Mouse (Mus musculus): ENCODE data around the gene Nrip1. TPM values are rescaled to one million over a fixed set of nuclear protein-coding genes. Genes with fewer than 3 reads are reported as not detected.

The Nrip1 gene
- total and polyA plus RNA-seq, 2 experiments from 2014 or later: 26.5 to 30.0 TPM

DNA sequence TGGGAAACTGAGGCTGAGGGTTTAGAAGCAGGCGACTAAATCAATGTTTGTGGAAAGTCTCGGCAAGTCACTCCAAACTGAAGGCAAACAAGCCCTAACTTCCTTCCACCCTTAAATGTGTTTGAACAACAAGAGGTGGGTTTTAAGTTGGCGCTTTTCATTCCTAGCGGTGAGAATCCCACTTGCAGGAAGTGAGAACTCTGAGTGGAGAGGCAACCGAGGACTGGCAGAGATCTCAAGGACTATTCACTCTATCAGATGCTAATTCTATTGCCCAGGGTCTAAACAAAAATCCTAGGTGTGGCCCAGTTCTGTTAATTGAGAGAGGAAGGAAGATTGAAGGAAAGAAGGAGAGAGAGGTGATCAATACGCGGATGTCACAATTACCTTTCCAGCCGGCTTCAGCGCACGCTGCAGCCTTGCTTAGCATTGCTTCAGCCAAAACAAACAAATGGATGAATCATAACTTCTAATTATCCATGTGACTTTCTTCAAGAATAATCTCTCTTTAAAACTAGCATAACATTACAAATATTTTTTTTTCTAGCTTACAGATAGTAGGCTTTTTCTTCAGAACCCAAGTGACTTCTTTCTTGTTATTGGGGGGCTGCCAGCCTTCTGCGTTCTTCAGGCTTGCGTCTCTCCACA is 6.2 kb downstream of the Nrip1 start:
- no peak for ATAC-seq
- no peaks in the 10 kb centered on the region for H3K27me3 ChIP-seq (ENCODE audit: insufficient read depth, low read length)
- WGBS: 86% methylated on average over 12 of the region's 12 CpGs
- 0 out of 2 replicates have a peak, but pooled peaks cover 3% of the 10 kb centered on the region for H3K4me1 ChIP-seq (ENCODE audit: insufficient read depth, low read length)
- H3K9me3 ChIP-seq (ENCODE audit: low read length): no peaks in the 10 kb centered on the region
- TF ChIP-seq CTCF (IDR thresholded peaks at IDR 0.05; ENCODE audit: low read depth): no peak
- no peak overlapping the region for H3K4me2 ChIP-seq (ENCODE audit: low read depth, low read length)
- H3K4me3 ChIP-seq (ENCODE audit: low read length): no peak overlapping the region
- no peak overlapping the region for H3K27ac ChIP-seq
- no peaks in the 10 kb centered on the region for H3K36me3 ChIP-seq (ENCODE audit: insufficient read depth, low read length)
- H3K9ac ChIP-seq (replicated peaks; ENCODE audit: low read length): no peak overlapping the region
- DNase-seq (ENCODE audit: low spot score): no peak

DNA sequence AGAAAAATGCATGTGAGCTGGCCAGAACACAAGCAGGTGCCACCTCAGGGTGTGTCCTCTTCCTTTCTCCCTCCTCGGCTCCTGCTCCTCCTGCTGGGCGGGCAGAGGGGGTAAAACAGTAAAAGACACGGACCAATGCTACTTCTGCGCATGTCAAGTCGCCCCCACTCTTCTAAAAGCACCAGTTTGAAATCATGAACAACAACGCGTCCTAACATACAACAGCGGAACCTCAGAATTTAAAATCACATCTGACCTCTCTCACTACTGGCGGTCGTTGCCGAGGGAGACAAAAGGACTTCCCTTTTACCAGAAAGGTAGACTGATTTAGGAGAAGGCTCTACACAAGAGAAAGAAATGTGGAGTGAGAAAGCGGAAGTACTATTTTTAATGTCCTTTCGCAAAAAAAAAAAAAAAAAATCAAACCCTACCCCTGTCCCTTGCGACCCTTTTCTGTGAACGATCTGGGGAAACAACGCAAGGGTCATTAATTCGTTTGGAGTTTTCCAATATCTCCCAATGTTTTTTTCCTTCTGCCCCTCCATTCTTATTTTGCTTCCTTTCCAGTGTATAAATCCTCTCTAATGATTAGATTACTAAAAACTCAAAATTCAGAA is 7.7 kb downstream of the Nrip1 start:
- Histone ChIP-seq H3K4me1 (ENCODE audit: insufficient read depth, low read length) (0 out of 2 replicates have a peak, but pooled peaks cover 2% of the 10 kb centered on the region), H3K4me2 (ENCODE audit: low read depth, low read length) (peak overlapping the region; percentile 3; the same call in 1 of the 2 replicates), H3K36me3 (ENCODE audit: insufficient read depth, low read length) (no peaks in the 10 kb centered on the region), H3K4me3 (ENCODE audit: low read length) (no peak overlapping the region), H3K9ac (replicated peaks; ENCODE audit: low read length) (no peak overlapping the region), H3K27ac (peak overlapping the region; percentile 22; the same call in 1 of the 2 replicates), H3K27me3 (ENCODE audit: insufficient read depth, low read length) (no peaks in the 10 kb centered on the region), H3K9me3 (ENCODE audit: low read length) (no peaks in the 10 kb centered on the region)
- 69% methylated on average over 17 of the region's 17 CpGs for WGBS
- TF ChIP-seq CTCF (IDR thresholded peaks at IDR 0.05; ENCODE audit: low read depth): no peak
- ATAC-seq (no peak), DNase-seq (ENCODE audit: low spot score) (no peak)

DNA sequence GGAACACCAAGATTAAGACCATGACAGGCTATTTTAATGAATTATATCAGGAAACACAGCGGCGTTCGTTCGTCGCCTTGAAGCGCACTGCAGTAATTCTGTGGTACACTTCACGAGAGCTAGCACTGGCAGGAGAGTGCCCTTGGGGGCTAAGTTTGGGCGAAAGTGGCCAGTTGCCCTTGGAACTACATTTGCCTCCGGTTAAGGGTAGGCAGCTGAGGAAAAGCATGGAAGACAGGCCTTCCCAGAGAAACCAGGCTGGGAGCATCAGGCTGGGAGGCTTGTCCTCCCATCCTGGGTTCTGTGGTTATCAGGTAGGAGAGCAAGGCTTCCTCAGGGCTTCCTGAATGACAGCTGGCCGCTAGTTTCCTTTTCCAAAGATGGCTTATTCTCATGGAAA is 8.4 kb downstream of the Nrip1 start:
- Histone ChIP-seq H3K4me2 (ENCODE audit: low read depth, low read length) (peak overlapping the region; percentile 3; the same call in 1 of the 2 replicates), H3K36me3 (ENCODE audit: insufficient read depth, low read length) (no peaks in the 10 kb centered on the region), H3K4me3 (ENCODE audit: low read length) (no peak overlapping the region), H3K9me3 (ENCODE audit: low read length) (no peaks in the 10 kb centered on the region), H3K27ac (peak overlapping the region; percentile 22; the same call in 1 of the 2 replicates), H3K9ac (replicated peaks; ENCODE audit: low read length) (no peak overlapping the region), H3K27me3 (ENCODE audit: insufficient read depth, low read length) (no peaks in the 10 kb centered on the region), H3K4me1 (ENCODE audit: insufficient read depth, low read length) (no peaks in the 10 kb centered on the region)
- no peak for TF ChIP-seq CTCF (IDR thresholded peaks at IDR 0.05; ENCODE audit: low read depth)
- 77% methylated on average over 10 of the region's 10 CpGs for WGBS
- DNase-seq (ENCODE audit: low spot score): no peak
- ATAC-seq: no peak

- Histone ChIP-seq H3K36me3 (ENCODE audit: insufficient read depth, low read length) (no peaks in the 10 kb centered on the region), H3K4me2 (ENCODE audit: low read depth, low read length) (no peak overlapping the region), H3K27ac (no peak overlapping the region), H3K4me1 (ENCODE audit: insufficient read depth, low read length) (no peaks in the 10 kb centered on the region), H3K9me3 (ENCODE audit: low read length) (no peaks in the 10 kb centered on the region), H3K4me3 (ENCODE audit: low read length) (no peak overlapping the region), H3K27me3 (ENCODE audit: insufficient read depth, low read length) (no peaks in the 10 kb centered on the region), H3K9ac (replicated peaks; ENCODE audit: low read length) (no peak overlapping the region)
- DNase-seq (ENCODE audit: low spot score) (no peak), ATAC-seq (no peak)
- TF ChIP-seq CTCF (IDR thresholded peaks at IDR 0.05; ENCODE audit: low read depth): no peak
- WGBS: 92% methylated on average over 3 of the region's 3 CpGs
Measured at GRCm38 (mm10) chr16:76363641-76364040, 10.0 kb downstream of the Nrip1 start.

GRCm38 (mm10) chr16:76362982-76363381 is 10.6 kb downstream of the Nrip1 start:
- Histone ChIP-seq H3K4me1 (ENCODE audit: insufficient read depth, low read length) (no peaks in the 10 kb centered on the region), H3K9ac (replicated peaks; ENCODE audit: low read length) (no peak overlapping the region), H3K27ac (no peak overlapping the region), H3K27me3 (ENCODE audit: insufficient read depth, low read length) (no peaks in the 10 kb centered on the region), H3K4me3 (ENCODE audit: low read length) (no peak overlapping the region), H3K4me2 (ENCODE audit: low read depth, low read length) (no peak overlapping the region), H3K36me3 (ENCODE audit: insufficient read depth, low read length) (no peaks in the 10 kb centered on the region), H3K9me3 (ENCODE audit: low read length) (no peaks in the 10 kb centered on the region)
- TF ChIP-seq CTCF (IDR thresholded peaks at IDR 0.05; ENCODE audit: low read depth): no peak
- DNase-seq (ENCODE audit: low spot score) (no peak), ATAC-seq (no peak)
- 97% methylated on average over 12 of the region's 12 CpGs for WGBS

DNA sequence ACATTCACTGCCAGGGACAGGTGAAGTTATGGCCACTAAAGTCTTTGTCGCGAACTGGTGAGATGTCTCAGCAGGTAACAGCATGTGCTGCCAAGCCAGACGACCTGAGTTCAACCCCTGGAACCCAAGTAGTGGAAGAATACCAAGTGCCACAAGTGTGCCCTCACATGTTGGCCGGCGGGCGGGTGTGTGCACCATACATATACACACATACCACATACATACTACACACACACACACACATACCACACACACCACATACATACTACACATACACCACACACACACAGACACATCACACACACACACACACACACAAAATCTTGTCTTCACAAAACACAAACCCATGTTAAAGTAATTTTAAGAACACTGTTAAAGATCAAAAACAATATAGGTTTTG is 13.2 kb downstream of the Nrip1 start:
- no peaks in the 10 kb centered on the region for H3K27me3 ChIP-seq (ENCODE audit: insufficient read depth, low read length)
- no peak overlapping the region for H3K4me2 ChIP-seq (ENCODE audit: low read depth, low read length)
- no peaks in the 10 kb centered on the region for H3K9me3 ChIP-seq (ENCODE audit: low read length)
- WGBS: 84% methylated on average over 6 of the region's 6 CpGs
- no peak for TF ChIP-seq CTCF (IDR thresholded peaks at IDR 0.05; ENCODE audit: low read depth)
- DNase-seq (ENCODE audit: low spot score) (no peak), ATAC-seq (no peak)
- H3K4me1 ChIP-seq (ENCODE audit: insufficient read depth, low read length): no peaks in the 10 kb centered on the region
- no peak overlapping the region for H3K4me3 ChIP-seq (ENCODE audit: low read length)
- no peak overlapping the region for H3K27ac ChIP-seq
- no peak overlapping the region for H3K9ac ChIP-seq (replicated peaks; ENCODE audit: low read length)
- H3K36me3 ChIP-seq (ENCODE audit: insufficient read depth, low read length): no peaks in the 10 kb centered on the region

DNA sequence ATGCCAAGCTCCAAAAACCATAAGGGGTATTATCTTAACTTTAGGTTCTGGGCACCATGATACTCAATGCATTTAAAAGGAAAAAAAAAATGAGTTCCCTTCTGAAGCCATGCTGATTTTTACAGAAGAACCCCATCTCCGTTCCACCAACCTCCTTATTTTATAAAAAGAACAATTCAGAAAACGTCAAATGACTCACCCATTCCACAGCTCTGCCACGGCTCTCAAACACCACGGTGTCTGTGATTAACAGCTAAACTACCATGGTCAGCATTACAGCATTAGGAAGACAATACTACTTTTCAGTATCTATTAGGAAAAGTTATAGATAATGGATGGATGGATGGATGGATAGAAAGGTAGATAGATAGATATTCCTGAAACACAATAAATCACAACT is 14.9 kb downstream of the Nrip1 start:
- TF ChIP-seq CTCF (IDR thresholded peaks at IDR 0.05; ENCODE audit: low read depth): no peak
- Histone ChIP-seq H3K4me1 (ENCODE audit: insufficient read depth, low read length) (no peaks in the 10 kb centered on the region), H3K36me3 (ENCODE audit: insufficient read depth, low read length) (no peaks in the 10 kb centered on the region), H3K4me3 (ENCODE audit: low read length) (no peak overlapping the region), H3K4me2 (ENCODE audit: low read depth, low read length) (no peak overlapping the region), H3K27ac (no peak overlapping the region), H3K9ac (replicated peaks; ENCODE audit: low read length) (no peak overlapping the region), H3K27me3 (ENCODE audit: insufficient read depth, low read length) (no peaks in the 10 kb centered on the region), H3K9me3 (ENCODE audit: low read length) (no peaks in the 10 kb centered on the region)
- DNase-seq (ENCODE audit: low spot score) (no peak), ATAC-seq (no peak)
- 69% methylated on average over 4 of the region's 4 CpGs for WGBS
